Mouse (Mus musculus): ENCODE data around the gene Prss53. TPM values are rescaled to one million over a fixed set of nuclear protein-coding genes. Genes with fewer than 3 reads are reported as not detected.
"Not testable (repeated sequence)": the region's sequence is repeated elsewhere in the genome, so short reads cannot be mapped to it uniquely, and the experiment has no call there.

Prss53 gene
- polyA plus RNA-seq, 1 experiment, result 0.44 TPM

DNA sequence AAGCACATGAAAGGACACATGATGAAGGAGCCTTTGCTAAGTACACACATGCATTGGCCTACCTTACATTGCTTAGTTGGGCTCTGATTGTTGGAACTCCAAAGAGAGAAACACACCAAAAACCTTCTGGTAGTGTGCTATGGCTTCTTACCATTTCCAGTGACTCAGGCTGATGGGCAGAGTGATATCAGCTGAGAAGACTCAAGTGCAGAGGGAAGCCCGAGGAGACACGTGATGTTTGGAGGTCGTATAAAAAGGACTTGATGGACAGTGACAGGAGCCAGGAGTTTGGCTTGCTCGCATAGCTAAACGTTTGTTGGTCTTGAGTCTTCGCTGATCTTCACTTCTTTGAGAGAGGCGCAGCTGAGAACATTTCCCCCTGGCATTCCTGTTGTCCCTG lies 6.8 kb upstream of the Prss53 start:
- H3K4me1 ChIP-seq, result peaks cover 66% of the 10 kb centered on the region

DNA sequence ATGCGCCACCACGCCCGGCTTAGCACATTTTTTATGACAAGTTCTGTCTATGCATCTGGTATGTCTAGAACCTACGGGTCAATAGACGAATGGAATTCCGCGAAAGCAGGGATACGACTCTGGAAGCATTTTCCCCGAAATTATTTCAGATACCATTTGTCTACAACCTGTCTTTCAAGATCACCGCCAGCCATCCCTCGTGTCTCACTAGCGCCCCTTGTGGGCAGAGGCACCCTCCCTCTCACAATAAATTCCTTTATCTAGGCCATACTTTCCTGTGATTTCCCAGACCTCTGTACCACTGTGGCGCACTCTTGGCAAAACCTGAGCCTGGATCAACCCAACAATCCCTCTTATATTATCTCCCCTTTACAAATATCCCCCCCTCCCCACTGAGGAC lies 5.6 kb upstream of the Prss53 start:
- Histone ChIP-seq H3K27me3 (replicated peaks) (no peaks in the 10 kb centered on the region), H3K9me3 (no peaks in the 10 kb centered on the region), H3K4me3 (replicated peaks) (no peak overlapping the region), H3K4me1 (peaks cover 66% of the 10 kb centered on the region), H3K36me3 (replicated peaks; ENCODE audit: low read length) (peaks cover 32% of the 10 kb centered on the region)
- TF ChIP-seq GATA1 (IDR thresholded peaks at IDR 0.05; ENCODE audit: borderline replicate concordance, low read length) (no peak), FLI1 (IDR thresholded peaks at IDR 0.05; ENCODE audit: low read length) (no peak)

More for the DNA sequence above, 6.8 kb upstream of the Prss53 start:
- TF ChIP-seq GATA1 (IDR thresholded peaks at IDR 0.05; ENCODE audit: borderline replicate concordance, low read length) (no peak), FLI1 (IDR thresholded peaks at IDR 0.05; ENCODE audit: low read length) (no peak)
- Histone ChIP-seq H3K27me3 (replicated peaks) (no peaks in the 10 kb centered on the region), H3K36me3 (replicated peaks; ENCODE audit: low read length) (peaks cover 20% of the 10 kb centered on the region), H3K4me3 (replicated peaks) (no peak overlapping the region), H3K9me3 (no peaks in the 10 kb centered on the region)

DNA sequence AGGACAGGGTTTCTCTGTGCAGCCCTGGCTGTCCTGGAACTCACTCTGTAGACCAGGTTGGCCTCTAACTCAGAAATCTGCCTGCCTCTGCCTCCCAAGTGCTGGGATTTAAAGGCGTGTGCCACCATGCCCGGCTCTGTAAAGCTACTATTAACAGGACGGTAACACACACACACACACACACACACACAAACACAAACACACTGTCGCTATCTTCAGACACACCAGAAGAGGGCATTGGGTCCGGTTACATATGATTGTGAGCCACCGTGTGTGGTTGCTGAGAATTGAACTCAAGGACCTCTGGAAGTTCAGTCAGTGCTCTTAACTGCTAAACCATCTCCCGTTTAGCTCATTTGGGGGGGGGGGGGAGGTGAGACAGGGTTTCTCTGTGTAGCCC lies 5.1 kb upstream of the Prss53 start:
- H3K27me3 ChIP-seq (replicated peaks); H3K9me3 ChIP-seq: not testable (repeated sequence)
- peaks cover 37% of the 10 kb centered on the region for H3K36me3 ChIP-seq (replicated peaks; ENCODE audit: low read length)
- peak overlapping the region; percentile 94 for H3K4me3 ChIP-seq (replicated peaks)
- peaks cover 66% of the 10 kb centered on the region for H3K4me1 ChIP-seq

DNA sequence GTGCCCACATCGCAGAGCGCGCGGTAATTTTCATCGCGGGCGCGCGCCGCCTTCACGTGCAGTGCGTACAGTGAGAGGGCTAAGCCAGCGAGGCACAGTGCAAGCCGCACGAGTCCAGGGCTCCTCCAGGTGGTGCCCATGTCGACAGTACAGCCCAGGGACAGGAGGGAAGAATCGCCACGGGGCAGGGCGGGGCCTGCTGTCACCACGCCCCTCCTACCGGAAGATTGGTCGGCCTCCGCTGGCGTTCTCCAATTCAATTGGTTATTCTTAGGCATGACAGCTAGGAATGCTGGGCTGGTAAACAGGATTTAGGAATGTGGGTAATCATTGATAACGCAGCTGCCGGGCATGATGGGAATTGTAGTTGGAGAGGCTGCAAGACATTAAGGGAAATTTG lies 4.7 kb upstream of the Prss53 start, which contains the start of the genes Gm21974 and Vkorc1:
Gm21974 (minus strand) TSS at position 13 of the 400 bp plus-strand sequence.
Vkorc1 (minus strand) TSS at position 176 of the 400 bp plus-strand sequence.
- Histone ChIP-seq H3K27me3 (replicated peaks) (no peaks in the 10 kb centered on the region), H3K36me3 (replicated peaks; ENCODE audit: low read length) (peaks cover 41% of the 10 kb centered on the region), H3K4me1 (peaks cover 64% of the 10 kb centered on the region), H3K9me3 (no peaks in the 10 kb centered on the region), H3K4me3 (replicated peaks) (peak within 1 kb of the TSS; percentile 94)
- peak; percentile 54; the same call in 1 of the 3 replicates for TF ChIP-seq GATA1 (IDR thresholded peaks at IDR 0.05; ENCODE audit: borderline replicate concordance, low read length)
- no peak for TF ChIP-seq FLI1 (IDR thresholded peaks at IDR 0.05; ENCODE audit: low read length)

DNA sequence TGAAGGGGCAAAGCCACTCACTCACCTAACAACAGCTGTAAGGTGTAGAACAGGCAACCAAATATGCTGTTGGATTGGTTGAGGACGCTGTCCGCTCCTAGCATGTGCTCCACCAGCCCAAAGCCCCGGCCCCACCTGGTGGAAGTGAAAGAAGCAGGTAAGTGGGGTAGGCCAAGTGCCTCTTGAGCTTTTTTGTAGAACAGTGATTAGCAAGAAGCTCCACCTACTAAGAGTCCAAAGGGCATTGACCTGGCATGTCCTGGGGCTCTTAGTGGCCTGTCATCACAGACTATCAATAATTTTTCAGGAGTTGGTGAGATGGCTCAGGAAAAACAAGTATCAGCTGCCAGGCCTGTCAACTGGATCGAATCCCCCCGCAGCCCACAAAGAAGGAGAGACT lies 3.7 kb upstream of the Prss53 start:
- Histone ChIP-seq H3K27me3 (replicated peaks) (no peaks in the 10 kb centered on the region), H3K9me3 (no peaks in the 10 kb centered on the region), H3K36me3 (replicated peaks; ENCODE audit: low read length) (peaks cover 51% of the 10 kb centered on the region), H3K4me1 (peaks cover 62% of the 10 kb centered on the region), H3K4me3 (replicated peaks) (peak overlapping the region; percentile 94)
- TF ChIP-seq FLI1 (IDR thresholded peaks at IDR 0.05; ENCODE audit: low read length) (no peak), GATA1 (IDR thresholded peaks at IDR 0.05; ENCODE audit: borderline replicate concordance, low read length) (no peak)

DNA sequence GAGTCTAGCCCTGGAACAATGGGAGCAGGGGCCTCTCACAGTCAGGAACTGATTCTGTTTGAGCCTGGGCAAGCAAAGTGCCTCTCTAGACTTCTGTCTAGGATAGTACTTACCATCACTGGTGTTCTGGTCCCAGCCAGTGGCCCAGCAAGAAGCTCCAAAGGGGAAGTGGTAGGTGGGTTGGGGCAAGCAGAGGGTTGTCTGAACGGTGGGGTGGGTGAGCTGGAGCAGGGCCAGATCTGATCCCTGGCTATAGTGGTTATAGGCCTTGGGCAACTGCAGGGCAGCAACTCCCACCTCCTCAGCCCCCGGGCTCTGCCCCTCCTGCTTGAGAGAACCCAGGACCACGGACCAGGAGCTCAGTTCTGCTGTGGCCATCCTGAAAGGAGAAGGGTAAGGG lies 1.9 kb downstream of the Prss53 start:
- H3K4me3 ChIP-seq (replicated peaks), result no peak overlapping the region
- H3K9me3 ChIP-seq, result no peaks in the 10 kb centered on the region
- peaks cover 98% of the 10 kb centered on the region for H3K36me3 ChIP-seq (replicated peaks; ENCODE audit: low read length)
- no peaks in the 10 kb centered on the region for H3K27me3 ChIP-seq (replicated peaks)
- TF ChIP-seq GATA1 (IDR thresholded peaks at IDR 0.05; ENCODE audit: borderline replicate concordance, low read length) (no peak), FLI1 (IDR thresholded peaks at IDR 0.05; ENCODE audit: low read length) (no peak)
- H3K4me1 ChIP-seq, result peaks cover 66% of the 10 kb centered on the region

DNA sequence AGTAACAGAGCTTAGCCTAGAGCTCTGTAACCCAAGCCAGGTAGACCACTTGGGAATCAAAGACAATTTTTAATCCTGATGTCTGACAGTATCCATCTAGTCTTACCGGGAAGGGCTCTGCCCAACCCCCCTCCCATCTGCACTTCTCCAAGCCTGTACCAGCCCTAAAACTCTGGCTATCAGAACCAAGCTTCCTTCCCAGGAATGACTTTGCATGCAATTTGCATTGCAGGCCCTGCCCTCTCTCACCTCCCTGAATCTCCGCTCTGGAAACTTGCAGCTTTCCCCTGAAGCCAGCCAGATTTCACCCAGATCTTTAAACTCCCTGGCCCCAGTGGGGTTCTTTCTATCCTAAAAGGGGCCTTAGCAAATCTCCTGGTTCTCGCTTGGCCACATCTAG lies 3.0 kb downstream of the Prss53 start:
- no peaks in the 10 kb centered on the region for H3K9me3 ChIP-seq
- H3K4me3 ChIP-seq (replicated peaks), result no peak overlapping the region
- peaks cover 98% of the 10 kb centered on the region for H3K36me3 ChIP-seq (replicated peaks; ENCODE audit: low read length)
- peaks cover 76% of the 10 kb centered on the region for H3K4me1 ChIP-seq
- H3K27me3 ChIP-seq (replicated peaks), result no peaks in the 10 kb centered on the region
- TF ChIP-seq FLI1 (IDR thresholded peaks at IDR 0.05; ENCODE audit: low read length) (no peak), GATA1 (IDR thresholded peaks at IDR 0.05; ENCODE audit: borderline replicate concordance, low read length) (no peak)

DNA sequence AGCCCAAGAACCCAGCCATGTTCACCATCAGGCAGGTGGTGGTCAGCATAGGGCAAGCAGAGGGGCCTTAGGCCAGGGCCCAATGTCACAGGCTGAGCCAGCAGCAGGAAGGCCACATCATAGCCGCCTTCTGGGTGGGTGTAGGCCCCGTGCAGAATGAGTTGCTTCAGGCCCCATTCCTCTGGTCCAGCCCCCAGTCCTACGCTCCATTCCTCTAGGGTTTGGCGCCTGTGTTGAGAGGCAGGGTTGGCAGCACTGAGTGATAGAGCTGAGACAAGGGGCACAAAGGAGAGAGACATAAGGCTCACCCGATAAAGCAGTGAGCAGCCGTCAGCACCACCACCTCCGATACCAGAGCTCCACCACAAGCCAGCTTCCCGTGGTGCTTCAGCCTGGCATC lies 3.6 kb downstream of the Prss53 start:
- TF ChIP-seq GATA1 (IDR thresholded peaks at IDR 0.05; ENCODE audit: borderline replicate concordance, low read length) (no peak), FLI1 (IDR thresholded peaks at IDR 0.05; ENCODE audit: low read length) (no peak)
- Histone ChIP-seq H3K9me3 (peaks cover 5% of the 10 kb centered on the region; the same call in 1 of the 2 replicates), H3K4me1 (peaks cover 82% of the 10 kb centered on the region), H3K36me3 (replicated peaks; ENCODE audit: low read length) (peaks cover 98% of the 10 kb centered on the region), H3K4me3 (replicated peaks) (peak overlapping the region; percentile 71), H3K27me3 (replicated peaks) (no peaks in the 10 kb centered on the region)

DNA sequence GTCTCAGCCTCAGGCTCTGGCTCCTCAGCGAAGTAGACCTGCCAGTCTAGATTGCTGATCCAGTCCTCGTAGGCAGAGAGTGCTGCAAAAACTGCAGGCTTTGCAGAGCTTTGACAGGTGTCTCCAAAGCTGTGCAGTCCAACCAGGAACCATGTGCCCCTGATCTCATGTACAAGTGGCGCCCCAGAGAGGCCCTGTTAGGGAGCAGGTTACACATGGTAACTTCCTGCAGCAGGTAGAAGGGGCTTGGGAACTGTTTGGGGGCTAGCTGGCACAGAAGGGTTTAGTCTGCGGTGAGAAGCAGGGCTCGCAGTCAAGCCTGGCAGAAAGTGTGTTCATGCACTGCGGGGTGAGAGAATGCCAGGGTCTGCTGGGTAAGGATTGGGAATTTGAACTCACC lies 4.2 kb downstream of the Prss53 start:
- TF ChIP-seq FLI1 (IDR thresholded peaks at IDR 0.05; ENCODE audit: low read length) (no peak), GATA1 (IDR thresholded peaks at IDR 0.05; ENCODE audit: borderline replicate concordance, low read length) (no peak)
- Histone ChIP-seq H3K4me3 (replicated peaks) (peak overlapping the region; percentile 71), H3K9me3 (peaks cover 12% of the 10 kb centered on the region), H3K27me3 (replicated peaks) (no peaks in the 10 kb centered on the region), H3K36me3 (replicated peaks; ENCODE audit: low read length) (peaks cover 98% of the 10 kb centered on the region), H3K4me1 (peaks cover 87% of the 10 kb centered on the region)

DNA sequence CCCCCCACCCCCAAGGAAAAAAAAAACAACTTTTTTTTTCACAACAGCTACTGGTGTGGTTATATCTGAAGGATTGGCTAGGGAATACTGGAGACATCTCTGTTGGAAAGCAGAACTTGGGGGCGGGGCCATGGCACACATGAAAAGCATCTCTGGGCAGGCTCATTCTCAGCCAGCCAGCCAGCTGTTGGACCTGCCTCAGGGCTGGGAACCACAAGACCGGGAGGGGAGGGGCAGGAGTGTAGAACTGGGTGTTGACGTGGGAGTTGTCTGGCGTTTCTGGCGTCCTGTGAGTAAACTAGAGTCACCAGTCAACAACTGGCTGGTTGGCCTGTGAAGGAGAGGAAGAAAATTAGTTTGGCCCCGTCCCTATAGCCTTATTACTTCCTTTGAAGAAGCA lies 4.8 kb downstream of the Prss53 start:
- Histone ChIP-seq H3K4me3 (replicated peaks) (no peak overlapping the region), H3K27me3 (replicated peaks) (no peaks in the 10 kb centered on the region), H3K4me1 (peaks cover 93% of the 10 kb centered on the region), H3K36me3 (replicated peaks; ENCODE audit: low read length) (peaks cover 98% of the 10 kb centered on the region), H3K9me3 (peaks cover 18% of the 10 kb centered on the region)
- TF ChIP-seq GATA1 (IDR thresholded peaks at IDR 0.05; ENCODE audit: borderline replicate concordance, low read length) (no peak), FLI1 (IDR thresholded peaks at IDR 0.05; ENCODE audit: low read length) (no peak)

DNA sequence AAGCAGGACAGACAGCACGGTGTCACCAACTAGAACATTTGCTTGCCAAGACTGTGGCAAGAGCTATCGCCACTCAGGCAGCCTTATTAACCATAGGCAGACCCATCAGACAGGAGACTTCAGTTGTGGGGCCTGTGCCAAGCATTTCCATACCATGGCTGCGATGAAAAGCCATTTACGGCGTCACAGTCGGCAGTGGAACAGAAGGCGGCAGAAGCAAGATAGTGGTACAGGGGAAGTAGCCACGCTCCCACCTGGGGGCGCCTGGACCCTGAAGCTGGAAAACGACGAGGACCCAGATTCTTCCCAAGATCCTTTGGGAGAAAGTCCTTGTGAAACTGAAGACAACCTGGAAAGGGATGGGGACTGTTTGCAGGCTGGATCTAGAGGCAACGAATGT lies 10.3 kb downstream of the Prss53 start:
- peaks cover 45% of the 10 kb centered on the region for H3K9me3 ChIP-seq
- no peaks in the 10 kb centered on the region for H3K27me3 ChIP-seq (replicated peaks)

More for the DNA sequence above, 10.3 kb downstream of the Prss53 start:
- no peak for TF ChIP-seq FLI1 (IDR thresholded peaks at IDR 0.05; ENCODE audit: low read length)
- no peak for TF ChIP-seq GATA1 (IDR thresholded peaks at IDR 0.05; ENCODE audit: borderline replicate concordance, low read length)
- peak overlapping the region; percentile 20 for H3K4me3 ChIP-seq (replicated peaks)
- peaks cover 70% of the 10 kb centered on the region for H3K4me1 ChIP-seq
- peaks cover 79% of the 10 kb centered on the region for H3K36me3 ChIP-seq (replicated peaks; ENCODE audit: low read length)

Measured in megakaryocyte, embryonic 14.5 days (primary cell).